Mouse (Mus musculus) B cell, adult 2 months (primary cell): ENCODE measurements around the gene Kmt5b.
A peak's percentile ranks its signal among the peaks of the same experiment; 100 is the strongest.

Experiments used
- DNase-seq, 2 experiments: peaks; one replicate each; pipeline ENCODE4 v3.0.0; 2022

Kmt5b gene

DNA sequence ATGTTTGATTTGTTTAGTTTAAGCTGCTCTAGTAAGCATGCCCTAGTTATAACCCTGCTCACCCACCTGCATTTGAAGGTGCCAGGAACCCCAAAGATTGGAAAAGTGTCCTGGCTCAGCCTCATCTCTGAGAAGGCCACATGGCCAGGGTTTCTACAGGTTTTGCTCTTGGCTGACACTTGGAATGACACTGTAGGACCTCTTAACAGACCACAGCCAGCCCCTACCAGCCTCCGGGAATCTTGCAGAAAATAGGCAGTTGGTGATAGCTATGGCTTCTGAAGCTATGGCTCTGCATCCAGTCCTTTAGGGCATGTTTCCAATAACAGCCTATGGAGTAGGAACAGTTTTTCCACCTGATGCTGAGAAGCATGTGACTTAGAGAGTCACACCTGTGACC lies 77.6 kb downstream of the Kmt5b start:
- no peak for DNase-seq

DNA sequence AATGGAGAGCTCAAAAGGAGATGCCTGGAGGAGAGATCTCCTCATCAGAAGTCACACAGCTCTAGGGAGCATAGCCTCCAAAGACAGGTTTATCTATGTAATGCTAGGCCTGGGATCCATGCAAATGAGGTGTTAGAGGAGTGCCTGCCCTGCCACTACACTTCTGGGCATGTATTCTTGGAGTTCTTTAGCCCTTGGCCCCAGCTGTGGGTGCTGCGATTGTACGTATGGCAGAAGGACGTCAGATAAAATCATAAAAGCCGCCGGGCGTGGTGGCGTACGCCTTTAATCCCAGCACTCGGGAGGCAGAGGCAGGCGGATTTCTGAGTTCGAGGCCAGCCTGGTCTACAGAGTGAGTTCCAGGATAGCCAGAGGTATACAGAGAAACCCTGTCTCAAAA lies 78.1 kb downstream of the Kmt5b start:
- no peak for DNase-seq

GRCm38 (mm10) chr19:3845803-3846406 lies 78.7 kb downstream of the Kmt5b start:
- DNase-seq = no peak

- DNase-seq = peak; percentile 14 to 17
These were observed 79.7 kb downstream of the Kmt5b start for GRCm38 (mm10) chr19:3846676-3847604.

GRCm38 (mm10) chr19:3847711-3848110 lies 80.5 kb downstream of the Kmt5b start:
- no peak for DNase-seq

GRCm38 (mm10) chr19:3848207-3848808 lies 81.1 kb downstream of the Kmt5b start:
- DNase-seq = no peak

DNA sequence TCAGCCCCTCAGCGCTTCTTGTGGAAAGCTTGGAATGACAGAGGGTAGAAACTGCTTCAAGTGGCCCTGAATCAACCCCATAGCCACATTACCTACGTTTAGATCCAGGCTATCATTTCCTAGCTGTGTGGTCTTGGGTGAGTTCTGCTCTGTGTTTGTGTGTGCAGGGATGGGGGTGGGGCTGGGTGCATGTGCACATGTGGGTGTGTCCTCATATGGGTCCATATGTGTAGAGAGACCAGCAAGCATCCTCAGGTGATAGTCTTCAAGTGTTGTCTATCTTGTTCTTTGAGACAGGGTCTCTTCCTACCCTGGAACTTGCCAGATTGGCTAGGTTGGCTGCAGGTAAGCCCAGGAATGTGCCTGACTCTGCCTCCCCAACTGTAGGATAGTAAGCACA lies 82.0 kb downstream of the Kmt5b start:
- no peak for DNase-seq

GRCm38 (mm10) chr19:3850076-3850475 lies 82.9 kb downstream of the Kmt5b start:
- DNase-seq = no peak

DNA sequence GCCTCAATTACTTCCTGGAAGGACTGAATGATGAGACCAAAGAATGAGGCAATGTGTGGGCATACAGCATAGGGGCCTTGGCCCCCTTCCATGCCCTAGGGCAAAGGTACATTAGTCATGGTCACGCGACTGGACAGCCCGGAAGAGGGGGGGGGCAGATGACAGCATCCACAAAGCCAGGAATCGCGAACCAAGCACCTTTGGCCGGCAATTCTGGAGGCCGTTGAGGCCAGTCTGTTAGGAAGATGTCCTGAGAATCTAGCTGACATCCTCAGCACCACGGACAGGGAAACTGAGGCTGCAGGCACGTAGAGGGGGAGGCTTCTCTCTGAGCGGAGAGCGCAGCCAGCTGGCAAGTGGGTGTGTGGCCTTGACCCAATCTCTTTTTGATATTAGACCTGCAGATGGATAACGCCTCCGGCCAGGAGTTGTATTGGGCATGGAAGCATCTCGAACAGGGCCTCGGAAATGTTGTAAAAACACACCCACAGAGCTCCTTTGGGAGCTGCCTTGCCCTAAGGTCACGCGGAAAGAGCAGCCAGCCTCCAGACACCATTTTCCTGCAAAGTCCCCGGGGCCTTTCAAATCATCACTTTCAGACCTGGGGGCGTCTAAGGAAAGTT lies 83.7 kb downstream of the Kmt5b start:
- DNase-seq = peak; percentile 37 to 46

- peak; percentile 97 to 98 for DNase-seq
These were observed 84.3 kb downstream of the Kmt5b start, which contains the start of gene Chka for GRCm38 (mm10) chr19:3851502-3851962. Gene Chka (plus strand): TSS chr19:3851773.

DNA sequence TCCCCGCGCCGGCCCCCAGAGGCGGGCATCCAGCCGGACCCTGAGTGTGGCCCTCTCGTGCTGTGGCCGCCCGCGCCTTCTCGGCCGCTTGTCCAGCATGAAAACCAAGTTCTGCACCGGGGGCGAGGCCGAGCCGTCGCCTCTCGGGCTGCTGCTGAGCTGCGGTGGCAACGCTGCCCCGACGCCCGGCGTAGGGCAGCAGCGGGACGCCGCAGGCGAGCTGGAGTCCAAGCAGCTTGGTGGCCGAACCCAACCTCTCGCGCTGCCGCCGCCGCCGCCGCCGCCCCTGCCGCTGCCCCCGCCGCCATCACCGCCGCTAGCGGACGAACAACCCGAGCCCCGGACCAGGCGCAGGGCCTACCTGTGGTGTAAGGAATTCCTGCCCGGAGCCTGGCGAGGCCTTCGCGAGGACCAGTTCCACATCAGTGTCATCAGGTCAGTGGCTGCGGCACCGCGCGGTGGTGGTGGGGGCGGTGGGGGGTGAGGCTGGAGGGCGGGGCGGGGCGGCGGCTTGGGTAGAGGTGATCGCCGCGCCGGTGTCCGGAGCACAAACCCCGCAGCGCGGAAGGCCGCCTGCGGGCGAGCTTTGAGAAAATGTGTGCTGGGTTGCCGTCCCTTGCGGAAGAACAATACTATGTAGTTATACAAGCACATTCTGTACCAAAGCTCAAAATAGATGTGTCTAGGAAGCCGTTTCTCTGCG lies 84.9 kb downstream of the Kmt5b start:
- DNase-seq = peak; percentile 55 to 60

- DNase-seq = no peak
These were observed 85.9 kb downstream of the Kmt5b start for GRCm38 (mm10) chr19:3853121-3853520.

- no peak for DNase-seq
These were observed 86.7 kb downstream of the Kmt5b start for GRCm38 (mm10) chr19:3853891-3854290.

DNA sequence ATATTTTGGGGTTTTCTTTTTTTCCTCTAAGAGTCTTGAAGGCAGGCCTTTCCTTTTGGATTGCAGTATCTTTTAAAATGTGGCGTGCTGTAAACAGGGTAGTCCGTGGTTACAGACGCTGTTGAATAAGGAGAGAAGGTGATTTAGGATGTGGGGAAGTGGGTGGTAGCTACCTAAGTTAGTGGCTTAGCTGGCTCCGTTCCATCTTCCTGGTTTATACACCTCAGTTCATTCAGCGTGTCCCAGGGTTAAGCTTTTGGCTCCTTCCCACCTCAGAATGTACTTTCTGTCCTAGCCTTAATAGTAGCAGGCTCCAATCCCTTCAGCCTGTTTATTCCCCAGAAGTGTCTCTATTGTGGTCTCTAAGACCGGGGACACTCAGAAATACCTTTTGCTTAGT lies 87.9 kb downstream of the Kmt5b start:
- no peak for DNase-seq

- DNase-seq = no peak
These were observed 88.4 kb downstream of the Kmt5b start for GRCm38 (mm10) chr19:3855601-3856000.

- DNase-seq = no peak
These were observed 90.0 kb downstream of the Kmt5b start for GRCm38 (mm10) chr19:3857220-3857619.

DNA sequence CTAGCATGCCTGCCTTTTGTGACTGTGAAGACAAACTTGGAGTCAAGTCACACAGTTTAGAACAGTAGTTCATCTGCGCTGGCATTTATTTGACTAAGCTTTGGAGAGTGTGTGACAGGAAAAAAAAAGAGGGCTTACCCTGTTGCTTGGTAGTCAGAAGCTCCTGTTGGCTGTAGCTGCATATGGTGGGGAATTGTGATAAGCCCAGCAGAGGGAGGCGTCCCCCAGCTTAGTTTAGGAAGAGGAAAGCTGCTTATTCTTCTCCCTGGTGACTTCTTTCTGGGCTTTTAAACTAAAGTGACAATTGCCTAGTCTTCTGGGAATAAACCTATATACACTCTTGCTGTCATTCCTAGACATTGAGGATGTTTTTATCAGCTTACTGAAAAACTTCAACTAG lies 95.5 kb downstream of the Kmt5b start:
- DNase-seq = no peak

DNA sequence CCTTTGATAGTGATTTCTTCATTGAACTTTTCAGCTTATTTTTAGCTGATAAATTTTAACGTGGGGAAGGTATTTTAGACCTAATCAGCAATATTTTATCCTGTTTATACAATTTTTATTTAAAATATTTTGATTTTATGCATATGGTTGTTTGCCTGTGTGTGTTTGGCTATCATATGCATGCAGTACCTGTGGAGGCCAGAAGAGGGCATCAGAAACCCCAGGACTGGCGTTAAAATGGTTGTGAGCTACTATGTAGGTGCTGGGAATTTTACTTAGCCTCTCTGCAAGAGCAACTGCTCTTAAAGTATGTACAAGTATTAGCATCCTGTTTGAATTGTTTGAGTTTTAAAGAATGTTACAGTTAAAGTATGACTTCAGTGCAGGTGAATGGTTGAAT lies 97.7 kb downstream of the Kmt5b start:
- DNase-seq = peak; percentile 43 to 53
